Mouse (Mus musculus): ENCODE measurements around the gene Ffar1. TPM values are rescaled to one million over a fixed set of nuclear protein-coding genes. Genes with fewer than 3 reads are reported as not detected.

The Ffar1 gene
- not detected for total RNA-seq (2022)

DNA sequence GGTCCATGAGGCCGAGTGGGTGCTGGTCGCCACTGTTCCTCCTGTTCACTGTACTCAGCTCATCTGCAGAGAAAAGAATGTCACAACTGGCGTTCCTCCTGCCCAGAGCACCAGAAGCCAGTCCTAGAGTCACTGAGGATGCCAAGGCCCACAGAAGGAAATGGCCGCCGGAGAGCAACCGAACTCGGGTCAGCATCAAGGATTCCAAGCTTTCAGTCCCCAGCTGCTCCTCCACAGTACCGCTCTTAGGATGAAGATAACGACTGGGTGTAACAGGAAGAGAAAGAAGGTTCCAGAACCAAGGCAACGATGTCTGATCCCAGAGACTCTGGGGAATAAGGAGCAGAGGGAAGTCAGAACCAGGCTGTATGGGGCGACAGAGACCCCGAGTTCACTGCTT is at the start of gene Ffar1:
TSS of gene Ffar1 (minus strand) at position 101 of the 400 bp plus-strand sequence.
- no peak for DNase-seq (ENCODE audit: low spot score in 2 of 2)

DNA sequence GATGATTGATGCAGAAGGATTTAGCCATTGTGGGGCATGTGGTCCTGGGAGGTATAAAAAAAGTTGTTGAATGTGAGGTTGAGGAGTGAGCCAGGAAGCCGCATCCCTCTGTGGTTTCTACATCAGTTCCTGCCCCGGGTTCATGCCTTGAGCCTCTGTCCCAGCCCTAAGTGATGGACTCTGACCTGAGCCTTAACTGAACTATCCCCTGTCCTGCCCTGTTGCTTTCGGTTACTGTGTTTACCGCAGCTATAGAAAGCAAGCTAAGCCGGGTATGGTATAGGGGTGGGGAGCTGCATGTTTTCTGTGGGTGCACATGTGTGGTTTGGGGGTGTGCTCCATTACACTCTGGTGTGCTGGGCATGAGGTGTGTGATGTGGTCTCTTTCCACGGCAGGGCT is 48.4 kb upstream of the Ffar1 start:
- DNase-seq (ENCODE audit: low spot score in 2 of 2): no peak

DNA sequence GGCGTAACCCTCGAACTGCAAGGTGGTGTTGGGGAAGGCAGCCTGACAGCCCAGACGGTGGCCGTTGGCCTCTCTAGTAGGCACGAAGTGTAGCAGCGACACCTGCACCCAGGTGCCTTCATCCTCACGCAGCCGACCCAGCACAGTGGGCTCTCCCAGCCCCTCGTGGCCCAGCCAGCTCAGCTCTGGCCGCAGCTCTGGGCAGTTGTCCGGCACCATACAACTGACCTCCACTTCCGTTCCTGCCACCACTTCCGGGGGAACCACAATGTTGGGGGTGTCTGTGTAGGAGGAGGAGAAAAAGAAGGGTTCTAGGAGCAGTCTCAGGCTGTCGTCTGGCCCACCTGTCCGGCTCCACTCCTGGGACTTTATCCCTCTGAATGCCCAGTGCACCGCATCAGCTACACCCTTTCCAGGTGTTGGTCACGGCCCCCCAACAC is 47.6 kb upstream of the Ffar1 start:
- no peak for DNase-seq (ENCODE audit: low spot score in 2 of 2)

DNA sequence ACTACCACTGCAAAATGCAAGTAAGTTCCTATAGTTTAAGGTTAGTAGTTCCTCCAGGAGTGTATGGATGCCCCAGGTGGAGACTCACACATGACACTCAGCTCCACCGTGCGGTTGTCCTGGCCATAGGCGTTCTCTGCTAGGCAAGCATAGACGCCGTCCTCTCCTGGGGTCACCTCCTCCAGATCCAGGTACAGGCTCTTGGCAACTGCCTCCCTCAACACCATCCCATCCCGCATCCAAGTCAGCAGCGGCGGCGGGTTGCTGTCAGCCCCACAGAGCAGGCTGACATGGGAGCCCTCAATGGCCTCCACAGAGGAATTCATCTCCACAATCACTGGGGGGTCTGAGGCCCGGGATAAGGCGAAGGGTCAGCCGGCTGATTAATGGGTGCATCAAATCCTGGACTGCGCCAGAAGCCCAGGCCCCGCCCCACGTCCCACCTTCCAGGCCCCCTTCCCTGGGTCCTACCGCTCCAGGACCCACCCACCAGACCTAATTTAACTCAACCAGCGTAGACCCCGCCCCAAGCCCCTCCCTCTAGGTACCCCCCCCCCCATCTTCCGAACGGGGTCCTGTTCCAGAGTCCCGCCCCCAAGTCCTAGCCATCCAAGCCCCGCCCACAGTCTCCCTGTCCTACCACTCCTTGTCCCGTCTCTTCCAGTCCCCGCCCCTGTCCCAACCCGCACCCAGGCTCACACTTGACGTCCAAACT is 47.1 kb upstream of the Ffar1 start:
- no peak for DNase-seq (ENCODE audit: low spot score in 2 of 2)

DNA sequence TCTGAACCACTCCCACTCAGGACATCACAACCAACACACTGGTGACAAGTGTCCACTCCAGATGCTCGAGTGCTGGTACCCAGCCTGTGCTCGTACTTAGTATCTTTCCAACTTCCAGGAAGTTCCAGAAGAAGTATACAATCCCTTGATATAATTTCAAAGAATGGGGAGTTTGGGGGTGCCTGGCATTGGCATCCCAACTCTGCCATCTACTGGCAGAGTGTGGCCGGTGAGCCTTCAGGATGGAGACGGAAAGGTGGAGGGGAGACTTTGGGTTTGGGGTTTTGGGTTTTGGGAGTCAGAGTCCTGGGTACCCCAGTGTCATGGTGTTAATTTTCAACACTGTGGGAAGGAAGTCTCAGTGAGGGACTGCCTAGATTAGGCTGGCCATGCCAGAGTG is 42.7 kb upstream of the Ffar1 start:
- DNase-seq (ENCODE audit: low spot score in 2 of 2): no peak

DNA sequence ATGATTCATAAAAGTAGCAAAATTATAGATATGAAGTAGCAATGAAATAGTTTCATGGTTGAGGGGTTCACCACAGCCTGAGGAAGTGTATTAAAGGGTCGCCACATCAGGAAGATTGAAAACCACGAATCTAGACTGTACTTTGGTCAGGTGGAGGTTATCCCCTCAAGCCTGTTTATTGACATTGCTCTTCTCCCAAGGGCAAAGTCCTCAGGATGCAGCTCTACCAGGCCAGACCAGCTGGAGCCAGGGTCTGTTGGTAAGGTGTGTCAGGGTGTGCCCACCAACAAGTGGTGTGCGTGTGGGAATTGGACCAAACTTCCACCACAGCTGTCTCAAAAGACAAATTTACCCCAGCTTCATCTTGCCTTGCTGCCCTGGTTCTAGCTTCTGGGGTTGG is 33.9 kb upstream of the Ffar1 start:
- no peak for DNase-seq (ENCODE audit: low spot score in 2 of 2)

DNA sequence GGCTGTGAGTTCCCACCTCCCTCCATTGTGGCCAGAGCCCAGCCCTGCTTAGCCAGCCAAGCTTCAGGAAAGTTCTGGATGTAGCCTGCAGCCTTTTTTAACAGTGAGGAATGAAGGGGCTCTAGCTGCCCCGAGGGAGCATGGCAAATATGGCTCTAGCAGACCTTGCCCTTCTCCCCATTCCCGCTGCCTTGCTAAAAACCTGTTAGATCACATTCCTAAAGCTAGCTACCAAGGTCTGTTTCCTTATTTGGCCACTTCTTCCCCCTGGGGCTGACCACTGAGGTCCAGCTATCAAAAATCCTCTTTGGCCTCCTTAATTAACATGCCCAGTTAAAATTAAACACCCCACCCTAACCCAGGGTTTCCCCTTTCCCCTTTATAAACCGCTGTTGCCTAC is 31.2 kb upstream of the Ffar1 start:
- no peak for DNase-seq (ENCODE audit: low spot score in 2 of 2)

DNA sequence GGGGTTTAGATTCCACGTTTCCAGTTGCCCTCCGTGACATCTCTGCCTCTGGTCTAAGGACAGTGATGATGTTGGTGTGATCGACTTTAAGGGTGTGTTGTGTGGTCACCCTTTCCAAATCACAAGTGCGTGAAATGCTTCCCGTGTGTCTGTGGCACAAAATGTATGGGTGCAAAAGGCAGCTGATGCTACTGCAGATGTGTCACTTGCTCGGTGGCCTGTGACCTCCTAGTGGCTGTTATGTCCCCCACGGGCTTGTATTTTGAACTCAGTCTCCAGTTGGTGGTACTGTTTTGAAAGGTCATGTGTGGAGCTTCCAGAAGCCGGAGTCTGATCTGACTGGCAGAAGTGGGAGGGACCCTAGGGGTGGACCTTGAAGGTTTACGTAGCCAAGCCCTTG is 30.4 kb upstream of the Ffar1 start:
- no peak for DNase-seq (ENCODE audit: low spot score in 2 of 2)

DNA sequence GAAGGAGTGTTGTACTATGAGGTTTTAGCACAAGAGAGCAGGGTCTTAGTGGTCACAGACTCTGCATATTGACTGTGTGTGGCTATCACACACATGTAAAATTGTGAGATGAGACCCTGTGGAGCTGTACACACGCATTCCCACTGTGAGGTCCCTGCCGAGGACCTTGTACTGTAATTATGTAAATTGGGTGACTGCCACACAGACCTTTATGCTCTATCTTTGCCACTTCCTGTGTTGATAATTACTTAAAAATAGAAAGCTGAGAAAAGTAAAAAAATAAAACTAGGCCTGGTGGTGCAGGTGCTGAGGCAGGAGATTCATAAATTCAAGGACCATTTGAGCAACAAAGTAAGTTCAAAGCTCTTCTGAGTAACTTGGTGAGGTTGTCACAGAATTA is 29.3 kb upstream of the Ffar1 start:
- DNase-seq (ENCODE audit: low spot score in 2 of 2): no peak

DNA sequence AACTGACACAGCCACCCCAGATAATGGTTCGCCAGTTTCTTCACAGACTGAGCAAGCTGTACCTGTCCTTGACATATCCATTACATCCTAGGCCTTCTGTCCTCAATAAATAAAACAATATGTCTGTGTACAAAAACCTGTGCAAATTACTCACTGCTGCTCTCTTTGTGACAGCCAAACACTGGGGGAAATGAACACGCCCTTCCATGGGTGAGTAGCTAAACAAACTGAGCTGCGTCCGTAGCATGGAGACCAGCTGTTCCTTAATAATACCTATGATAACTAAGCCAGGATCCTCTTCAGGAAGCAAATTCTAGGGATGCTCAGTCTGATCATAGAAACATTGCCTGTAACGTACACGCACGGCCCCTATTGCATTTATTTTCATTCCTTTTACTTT is 27.4 kb upstream of the Ffar1 start:
- DNase-seq (ENCODE audit: low spot score in 2 of 2): no peak

DNA sequence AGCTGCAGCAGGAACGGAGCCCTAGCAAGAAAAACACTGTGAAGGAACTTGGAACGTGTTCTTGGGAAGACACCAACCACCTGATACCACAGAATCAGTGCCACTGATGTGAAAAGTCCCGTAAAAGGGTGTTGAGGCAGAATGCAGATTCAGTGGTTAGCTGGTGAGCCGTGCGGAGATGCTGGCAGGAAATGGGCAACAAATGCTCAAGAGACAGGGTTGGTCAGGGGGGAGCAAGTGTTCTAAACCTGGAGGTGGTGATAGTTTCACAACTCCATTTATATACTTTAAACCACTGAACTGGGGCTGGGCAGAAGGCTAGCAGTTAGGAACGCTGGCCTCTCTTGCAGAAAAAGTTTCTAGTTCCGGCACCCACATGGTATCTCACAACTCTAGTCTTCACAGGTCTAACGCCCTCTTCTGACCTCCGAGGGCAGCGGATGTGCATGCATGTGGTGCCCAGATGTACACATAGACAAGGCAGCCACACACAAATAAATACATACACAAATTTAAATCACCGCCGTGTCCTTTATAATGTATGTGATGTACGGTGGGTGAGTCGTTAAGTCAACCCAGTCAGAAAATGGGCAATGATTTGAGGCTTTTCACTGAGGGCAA is 26.3 kb upstream of the Ffar1 start:
- DNase-seq (ENCODE audit: low spot score in 2 of 2): no peak

DNA sequence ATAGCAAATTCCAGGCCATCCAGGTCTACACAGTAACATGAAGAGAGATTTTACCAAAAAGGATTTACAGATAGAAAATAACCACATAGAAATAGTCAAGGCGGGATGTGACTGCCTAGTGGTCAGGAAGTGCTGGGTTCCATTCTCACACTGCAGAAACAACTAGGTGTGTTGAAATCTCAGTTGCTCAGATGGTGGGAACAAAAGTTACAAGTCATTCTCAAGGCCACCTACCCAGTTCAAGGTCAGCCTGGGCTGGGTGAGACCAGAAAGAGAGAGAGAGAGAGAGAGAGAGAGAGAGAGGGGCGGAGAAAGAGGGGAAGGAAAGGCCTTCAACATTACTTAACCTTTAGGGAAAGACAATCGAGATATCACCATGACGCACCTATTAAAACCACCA is 25.5 kb upstream of the Ffar1 start:
- DNase-seq (ENCODE audit: low spot score in 2 of 2): no peak

DNA sequence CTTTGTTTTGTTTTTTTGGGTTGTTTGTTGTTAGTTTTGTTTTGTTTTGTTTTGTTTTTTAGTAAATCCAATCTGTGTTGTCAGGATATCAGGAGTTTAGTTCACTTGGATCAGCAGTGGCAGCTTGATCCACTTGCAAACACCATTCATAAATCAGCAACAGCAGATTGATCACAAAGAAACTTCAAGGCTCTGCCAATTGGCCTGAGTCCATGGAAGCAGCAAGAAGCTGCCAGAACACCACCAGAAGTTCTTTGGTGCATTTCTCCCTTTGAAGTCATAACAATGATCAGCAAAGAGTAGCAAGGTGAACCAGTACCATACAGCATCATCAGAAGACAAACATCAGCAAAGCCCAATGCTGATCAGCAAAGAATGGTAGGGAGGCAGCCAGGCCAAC is 22.7 kb upstream of the Ffar1 start:
- DNase-seq (ENCODE audit: low spot score in 2 of 2): no peak

DNA sequence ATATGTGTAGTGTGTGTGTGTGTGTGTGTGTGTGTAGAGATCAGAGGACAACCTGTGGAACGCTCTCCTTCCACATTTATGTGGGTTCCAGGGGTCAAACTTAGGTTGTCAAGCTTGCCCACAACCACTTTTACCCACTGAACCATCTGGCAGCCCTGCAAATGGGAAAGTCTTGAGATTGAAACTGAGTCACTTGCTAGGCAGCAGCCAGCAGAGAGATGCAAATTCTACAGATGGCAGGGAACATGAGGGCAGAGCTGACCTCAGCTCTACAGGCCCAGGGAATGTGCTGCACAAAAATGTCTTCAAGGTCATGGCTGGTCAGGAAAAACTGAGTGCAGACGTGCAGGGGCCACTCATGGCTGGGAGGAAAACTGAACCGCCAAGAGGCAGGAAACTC is 20.0 kb upstream of the Ffar1 start:
- DNase-seq (ENCODE audit: low spot score in 2 of 2): no peak

DNA sequence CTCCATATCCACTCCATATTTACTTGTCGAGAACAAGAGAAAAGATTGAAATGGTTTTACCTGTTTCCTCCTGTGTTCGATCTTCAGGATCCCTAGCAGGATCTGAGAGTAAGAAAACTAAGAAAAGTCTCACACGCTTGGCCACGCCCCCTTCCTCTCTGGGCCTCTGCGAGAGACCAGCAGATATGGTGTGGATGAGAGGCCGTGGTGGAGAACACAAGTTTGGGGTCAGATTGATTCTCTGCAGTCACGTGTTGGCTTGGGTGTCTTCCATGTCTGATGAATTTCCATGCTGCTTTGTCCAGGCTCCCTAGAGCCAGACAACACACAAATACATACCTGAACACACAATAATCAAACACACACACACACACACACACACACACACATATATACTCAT is 18.8 kb upstream of the Ffar1 start, which contains the start of gene Cd22:
TSS of gene Cd22 (minus strand) at position 167 of the 400 bp plus-strand sequence.
- DNase-seq (ENCODE audit: low spot score in 2 of 2): no peak

DNA sequence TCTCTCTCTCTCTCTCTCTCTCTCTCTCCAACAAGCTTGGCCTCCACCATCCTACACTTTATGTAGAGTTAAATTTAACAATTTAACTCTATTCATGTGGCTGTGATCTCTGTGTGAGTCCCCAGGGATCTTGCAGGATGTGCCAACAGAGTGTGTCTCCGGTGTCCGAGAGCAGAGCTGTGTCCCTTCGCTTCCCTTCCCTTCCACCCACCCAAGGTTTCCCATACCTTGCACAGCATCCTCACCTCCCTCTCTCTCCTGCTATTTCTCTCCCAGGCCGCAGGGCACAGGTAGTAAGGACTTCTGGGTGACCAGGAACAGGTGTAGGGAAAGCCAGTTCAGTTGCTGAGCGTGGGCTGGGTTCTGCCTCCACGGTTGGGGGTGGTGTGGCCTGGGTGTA is 17.6 kb upstream of the Ffar1 start:
- no peak for DNase-seq (ENCODE audit: low spot score in 2 of 2)

DNA sequence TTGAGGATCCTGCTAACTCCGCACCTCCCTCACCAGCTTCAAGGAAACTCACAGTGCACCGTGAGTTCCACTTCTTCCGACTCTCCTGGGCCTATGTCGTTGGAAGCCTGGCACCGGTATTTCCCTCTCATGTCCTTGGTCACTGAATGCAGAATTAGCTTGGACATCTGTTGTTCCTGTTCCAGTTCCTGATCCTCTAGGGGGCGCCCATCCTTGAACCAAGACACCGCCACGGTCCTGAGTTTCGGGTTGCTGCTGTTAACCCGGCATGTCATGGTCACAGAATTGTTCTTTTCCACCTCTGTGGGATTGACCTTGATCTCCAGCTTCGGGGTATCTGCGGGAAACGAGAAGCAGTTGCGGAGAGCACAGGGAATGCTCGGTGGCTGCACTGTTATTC is 11.7 kb upstream of the Ffar1 start:
- DNase-seq (ENCODE audit: low spot score in 2 of 2): peak; percentile 20 to 29

DNA sequence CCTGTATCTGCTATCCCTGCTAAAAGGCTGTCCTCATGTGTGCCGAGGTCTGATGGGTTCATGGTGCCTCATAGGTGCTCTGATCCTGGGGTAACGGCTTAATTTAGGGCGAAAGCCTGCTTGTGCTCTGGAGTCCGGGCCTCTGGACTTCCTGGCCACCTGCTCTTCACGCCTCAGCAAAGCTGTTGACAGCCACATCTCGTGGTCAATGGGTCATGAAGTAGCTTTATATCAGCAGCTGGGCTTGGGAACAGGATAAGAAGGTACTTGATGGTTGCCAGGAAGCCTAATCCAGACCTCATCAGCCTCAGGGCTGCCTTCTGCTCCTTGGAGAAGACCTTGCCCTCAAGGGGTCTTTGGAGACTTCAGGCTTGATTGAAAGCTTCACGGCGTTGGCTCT is 2.0 kb upstream of the Ffar1 start:
- DNase-seq (ENCODE audit: low spot score in 2 of 2): no peak

DNA sequence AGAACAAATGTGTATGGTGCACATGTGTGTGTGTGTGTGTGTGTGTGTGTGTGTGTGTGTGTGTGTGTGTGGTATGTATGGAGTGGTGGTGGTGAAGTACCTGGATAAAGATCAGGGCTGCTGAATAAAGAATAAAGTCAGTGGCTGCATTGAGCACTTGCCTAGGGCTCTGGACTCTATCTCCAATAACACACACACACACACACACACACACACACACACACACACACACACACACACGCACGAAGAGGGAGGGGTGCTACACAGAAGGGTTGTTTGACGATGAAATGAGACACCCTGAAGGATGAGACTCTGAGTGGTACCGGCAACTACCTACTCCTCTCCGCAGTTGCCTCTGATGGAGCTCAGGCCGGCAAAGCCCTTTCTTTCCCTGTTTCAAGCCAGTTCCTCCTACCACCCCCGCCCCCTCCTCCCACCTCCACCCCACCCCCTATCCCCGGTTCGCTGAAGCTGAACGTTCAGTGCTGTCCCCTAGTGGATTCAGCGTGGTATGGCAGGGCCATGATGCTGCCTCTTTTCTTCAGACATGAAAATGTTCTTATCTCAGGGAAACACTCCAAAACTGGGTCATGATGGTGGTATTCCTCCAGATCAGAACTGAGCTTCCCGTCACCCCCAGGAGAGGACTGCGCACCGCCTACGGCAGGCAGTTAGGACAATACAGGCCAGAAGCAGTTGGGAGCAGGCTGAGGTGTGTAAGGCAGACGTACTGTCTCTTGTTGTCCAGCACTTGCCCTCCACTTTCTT is 1.5 kb downstream of the Ffar1 start:
- peak; percentile 12 to 25 for DNase-seq (ENCODE audit: low spot score in 2 of 2)

DNA sequence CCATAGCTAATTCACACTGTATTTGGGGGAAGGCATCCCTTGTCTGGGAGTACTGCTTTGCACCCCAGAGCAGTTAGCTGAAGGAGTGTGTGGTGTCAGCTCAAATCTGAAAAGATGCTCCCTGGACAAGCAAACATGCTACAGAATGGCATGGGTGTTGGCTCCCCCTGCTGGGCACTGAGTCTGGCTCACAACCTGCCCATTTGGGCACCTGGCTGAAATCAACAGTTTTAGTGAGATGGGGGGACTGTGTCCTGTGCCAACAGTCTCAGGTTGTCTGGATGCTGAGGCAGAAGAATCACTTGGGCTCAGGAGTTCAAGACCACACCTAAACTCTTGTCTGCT is 2.1 kb downstream of the Ffar1 start:
- peak; percentile 34 to 49 for DNase-seq (ENCODE audit: low spot score in 2 of 2)

DNA sequence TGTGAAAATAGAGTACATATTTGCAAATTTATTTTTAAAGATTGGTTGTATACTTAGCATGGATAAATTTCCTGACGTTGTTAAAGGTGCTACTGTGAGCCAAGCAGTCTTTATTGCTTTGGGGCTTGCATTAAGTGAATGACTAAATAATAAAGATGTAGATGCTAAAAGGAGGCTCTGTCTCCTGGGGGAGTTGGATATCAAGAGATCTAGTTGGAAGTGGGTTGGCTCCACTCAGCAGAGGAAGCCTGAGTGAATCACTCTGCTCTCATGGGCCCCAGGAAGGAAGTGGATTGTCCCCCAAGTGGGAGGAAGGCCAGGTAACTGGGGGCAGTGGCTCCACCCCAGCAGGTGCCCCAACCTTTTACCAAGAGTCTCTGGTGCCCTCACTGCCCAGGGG is 3.6 kb downstream of the Ffar1 start:
- DNase-seq (ENCODE audit: low spot score in 2 of 2): no peak

DNA sequence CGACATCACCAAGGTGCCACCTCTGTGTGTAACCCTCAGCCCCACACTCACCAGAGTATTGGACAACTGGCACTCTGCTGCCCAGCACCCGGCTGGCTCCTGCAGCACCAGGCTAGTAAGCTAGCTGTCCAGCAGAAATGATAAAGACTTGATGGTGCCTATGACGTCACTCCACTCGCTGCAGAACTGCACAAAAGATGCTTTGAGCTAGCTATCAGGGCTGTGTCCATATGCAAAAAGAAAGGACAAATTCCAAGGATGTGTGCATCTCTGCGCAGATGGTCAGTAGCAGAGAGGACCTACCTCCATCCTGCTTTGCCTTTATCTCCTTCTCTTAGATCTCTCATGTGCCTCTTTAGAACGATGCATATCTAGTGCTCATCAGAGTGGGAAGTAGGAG is 5.3 kb downstream of the Ffar1 start, which contains the start of gene Ffar3:
TSS of gene Ffar3 (minus strand) at position 101 of the 400 bp plus-strand sequence.
- no peak for DNase-seq (ENCODE audit: low spot score in 2 of 2)

DNA sequence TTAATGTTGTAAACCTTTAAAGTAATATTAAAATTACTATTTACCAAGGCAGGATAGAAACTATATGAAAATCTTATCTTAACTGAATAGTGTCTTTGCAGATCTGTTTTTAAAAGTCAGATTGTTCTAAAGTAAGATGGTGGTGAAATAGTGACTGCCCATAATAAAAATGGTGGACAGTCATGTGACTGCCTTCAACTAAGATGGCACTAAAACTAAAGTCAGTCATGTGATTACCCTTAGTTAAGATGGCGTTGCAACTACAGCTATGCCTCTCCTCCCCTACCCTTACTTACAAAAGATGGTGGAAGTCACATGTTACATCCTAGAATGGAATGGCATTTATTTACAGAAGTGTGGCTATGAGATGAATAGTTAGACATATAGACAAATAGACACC is 9.9 kb downstream of the Ffar1 start:
- no peak for DNase-seq (ENCODE audit: low spot score in 2 of 2)

All from left cerebral cortex, adult 8-10 months (tissue).